Mouse (Mus musculus) E14TG2a.4 (cell line): ENCODE data around the gene Hps4.
A peak's percentile ranks its signal among the peaks of the same experiment; 100 is the strongest.

Experiments used
- H3K27me3 ChIP-seq: 2 replicates; pipeline ENCODE4 v1.6.1; 2014; ENCODE audit warnings: low read length, control low read depth; ENCODE audit not compliant: insufficient read depth
- H3K36me3 ChIP-seq: 2 replicates; pipeline ENCODE4 v1.6.1; 2014; ENCODE audit warnings: low read length, control low read depth; ENCODE audit not compliant: insufficient read depth
- H3K4me1 ChIP-seq: replicated peaks from 2 replicates; pipeline ENCODE4 v1.6.1; 2014; ENCODE audit warnings: low read depth, low read length, control low read depth
- H3K4me3 ChIP-seq: replicated peaks from 2 replicates; pipeline ENCODE4 v1.5.1; 2014; ENCODE audit warnings: mild to moderate bottlenecking, low read length
- H3K9me3 ChIP-seq: 2 replicates; pipeline ENCODE4 v1.6.1; 2014; ENCODE audit warnings: low read length, control low read depth
- CTCF ChIP-seq: conservative IDR thresholded peaks from 2 replicates; pipeline ENCODE4 v1.5.1; 2014; ENCODE audit warnings: low read length
- NANOG ChIP-seq: IDR thresholded peaks from 2 replicates; pipeline ENCODE4 v1.6.1; 2014; ENCODE audit warnings: borderline replicate concordance, low read length, mixed read lengths
- POU5F1 ChIP-seq: IDR thresholded peaks from 2 replicates; pipeline ENCODE4 v1.6.1; 2014; ENCODE audit warnings: low read length, borderline replicate concordance

Gene Hps4

GRCm38 (mm10) chr5:112329805-112330564, 12.9 kb upstream of the Hps4 start:
- H3K9me3 ChIP-seq = no peaks in the 10 kb centered on the region
- peaks cover 77% of the 10 kb centered on the region for H3K36me3 ChIP-seq
- TF ChIP-seq NANOG (no peak), CTCF (no peak), POU5F1 (no peak)
- H3K27me3 ChIP-seq = no peaks in the 10 kb centered on the region
- H3K4me1 ChIP-seq = peaks cover 39% of the 10 kb centered on the region
- H3K4me3 ChIP-seq = no peak overlapping the region

- Histone ChIP-seq H3K4me1 (peaks cover 12% of the 10 kb centered on the region), H3K36me3 (peaks cover 99% of the 10 kb centered on the region)
- TF ChIP-seq CTCF (peak; percentile 72), POU5F1 (no peak), NANOG (no peak)
Measured at GRCm38 (mm10) chr5:112335473-112335872, 7.4 kb upstream of the Hps4 start.

GRCm38 (mm10) chr5:112337004-112337403, 5.9 kb upstream of the Hps4 start:
- H3K36me3 ChIP-seq = peaks cover 91% of the 10 kb centered on the region
- no peaks in the 10 kb centered on the region for H3K27me3 ChIP-seq
- no peaks in the 10 kb centered on the region for H3K9me3 ChIP-seq
- H3K4me3 ChIP-seq = no peak overlapping the region
- H3K4me1 ChIP-seq = peaks cover 25% of the 10 kb centered on the region
- TF ChIP-seq NANOG = no peak
- TF ChIP-seq CTCF = no peak
- TF ChIP-seq POU5F1 = no peak

More at GRCm38 (mm10) chr5:112335473-112335872, 7.4 kb upstream of the Hps4 start:
- Histone ChIP-seq H3K4me3 (no peak overlapping the region), H3K27me3 (no peaks in the 10 kb centered on the region), H3K9me3 (no peaks in the 10 kb centered on the region)

- no peak for TF ChIP-seq NANOG
- no peak for TF ChIP-seq CTCF
- no peak for TF ChIP-seq POU5F1
Measured at GRCm38 (mm10) chr5:112339215-112339614, 3.7 kb upstream of the Hps4 start.

GRCm38 (mm10) chr5:112343205-112343595, 317 bp downstream of the Hps4 start:
- TF ChIP-seq NANOG (no peak), POU5F1 (no peak), CTCF (no peak)
- no peaks in the 10 kb centered on the region for H3K27me3 ChIP-seq
- peaks cover 26% of the 10 kb centered on the region for H3K4me1 ChIP-seq
- no peaks in the 10 kb centered on the region for H3K9me3 ChIP-seq
- peaks cover 66% of the 10 kb centered on the region for H3K36me3 ChIP-seq
- peak overlapping the region; percentile 96 for H3K4me3 ChIP-seq

More at GRCm38 (mm10) chr5:112339215-112339614, 3.7 kb upstream of the Hps4 start:
- Histone ChIP-seq H3K27me3 (no peaks in the 10 kb centered on the region), H3K4me1 (peaks cover 28% of the 10 kb centered on the region), H3K36me3 (peaks cover 69% of the 10 kb centered on the region), H3K9me3 (no peaks in the 10 kb centered on the region), H3K4me3 (no peak overlapping the region)

GRCm38 (mm10) chr5:112344092-112344960, 1.4 kb downstream of the Hps4 start:
- H3K4me1 ChIP-seq = peaks cover 26% of the 10 kb centered on the region
- H3K9me3 ChIP-seq = no peaks in the 10 kb centered on the region
- H3K36me3 ChIP-seq = peaks cover 66% of the 10 kb centered on the region
- no peaks in the 10 kb centered on the region for H3K27me3 ChIP-seq
- no peak overlapping the region for H3K4me3 ChIP-seq
- TF ChIP-seq POU5F1 = no peak

- H3K4me1 ChIP-seq = peaks cover 20% of the 10 kb centered on the region
- H3K36me3 ChIP-seq = peaks cover 68% of the 10 kb centered on the region
- TF ChIP-seq NANOG = no peak
Measured at GRCm38 (mm10) chr5:112346211-112346965, 3.5 kb downstream of the Hps4 start.

GRCm38 (mm10) chr5:112349169-112349568, 6.3 kb downstream of the Hps4 start:
- Histone ChIP-seq H3K4me1 (no peaks in the 10 kb centered on the region), H3K9me3 (no peaks in the 10 kb centered on the region), H3K36me3 (peaks cover 94% of the 10 kb centered on the region), H3K4me3 (no peak overlapping the region), H3K27me3 (no peaks in the 10 kb centered on the region)
- TF ChIP-seq POU5F1 (no peak), NANOG (no peak), CTCF (no peak)

More at GRCm38 (mm10) chr5:112346211-112346965, 3.5 kb downstream of the Hps4 start:
- H3K4me3 ChIP-seq = no peak overlapping the region
- no peaks in the 10 kb centered on the region for H3K9me3 ChIP-seq
- no peaks in the 10 kb centered on the region for H3K27me3 ChIP-seq
